In genomic region chr3:41288066-41288465, GRCm38 (mm10) we compare ENCODE assay signal across 24 mouse cellular contexts.
A peak's percentile ranks its signal among the peaks of the same experiment; 100 is the strongest.
DNase-seq lines count a peak whose midpoint lies in the region; ATAC-seq and TF ChIP-seq lines count a peak whose summit lies in the region.
"Had no signal": no experiment of that assay in that cellular context is flagged by ENCODE, and none has a peak within 500 bp of the region (broad histone marks: within the 10 kb centered on the region; RNA-seq: fewer than 3 reads in every experiment).

No protein-coding gene starts in this region.

- no peak overlapping the region for H3K4me3 ChIP-seq in embryonic fibroblast, embryonic 13.5 days (ENCODE audit: insufficient read depth, low read length)
- H3K4me3 ChIP-seq: embryonic facial prominence, embryonic 13.5 days; embryonic facial prominence, embryonic 15.5 days; forebrain, embryonic 13.5 days; forebrain, embryonic 15.5 days had no signal

- H3K27ac ChIP-seq in embryonic fibroblast, embryonic 13.5 days (ENCODE audit: insufficient read depth, low read length): peak overlapping the region; percentile 76
- H3K27ac ChIP-seq: embryonic facial prominence, embryonic 13.5 days; embryonic facial prominence, embryonic 15.5 days; forebrain, embryonic 13.5 days; forebrain, embryonic 15.5 days had no signal

- TF ChIP-seq CTCF in embryonic fibroblast, embryonic 13.5 days (IDR thresholded peaks at IDR 0.05; ENCODE audit: borderline replicate concordance, insufficient read depth, low read length): no peak

- H3K4me1 ChIP-seq in embryonic fibroblast, embryonic 13.5 days (ENCODE audit: control insufficient read depth, insufficient read depth, low read length): peaks cover 24% of the 10 kb centered on the region
- H3K4me1 ChIP-seq: forebrain, embryonic 13.5 days; forebrain, embryonic 15.5 days had no signal

- no peak for ATAC-seq in CD4-positive, CD25-positive, alpha-beta regulatory T cell, adult 4 months
- ATAC-seq: activated CD4-positive, CD25-positive, alpha-beta regulatory T cell, adult 4 months; forebrain, embryonic 13.5 days; forebrain, embryonic 15.5 days; forebrain, postnatal 0 days; Patski had no signal

- TF ChIP-seq POLR2A in embryonic fibroblast, embryonic 13.5 days (IDR thresholded peaks at IDR 0.05; ENCODE audit: low read depth, low read length): no peak

- DNase-seq in 3134 (ENCODE audit: extremely low read depth, insufficient read length, low spot score) (peak; percentile 23), 3T3-L1 (ENCODE audit: low read depth, low spot score) (peak; percentile 87), NIH3T3 (ENCODE audit: low read depth) (peak; percentile 72)
- DNase-seq in heart, adult 8-10 months (ENCODE audit: low spot score): no peak
- DNase-seq in spleen, adult 18-20 months: no peak
- DNase-seq in embryo, embryonic 10 days (ENCODE audit: low spot score): no peak
- DNase-seq: adrenal gland, adult 2 months; adrenal gland, postnatal 10 days; adrenal gland, postnatal 25 days; cerebellum, adult 11 months; cerebellum, adult 2 months; cerebellum, adult 9-10 months; cerebellum, postnatal 10 days; cerebellum, postnatal 25 days; embryo, embryonic 11 days; forebrain, postnatal 0 days had no signal

Comparison
In these comparisons a context has a peak if more than half of its experiments do, and no peak if none do; other contexts are left out.
1. DNase-seq: peak in 3134 (single experiment), 3T3-L1 (single experiment) and NIH3T3 (single experiment); none in heart, adult 8-10 months (single experiment), spleen, adult 18-20 months (0 of 2) and embryo, embryonic 10 days (single experiment).